Mouse (Mus musculus): ENCODE data around the gene Foxf2.

- TF ChIP-seq CTCF (IDR thresholded peaks at IDR 0.05; ENCODE audit: control insufficient read depth, insufficient read depth, insufficient replicate concordance, low read depth, low read length) (no peak), POLR2A (IDR thresholded peaks at IDR 0.05; ENCODE audit: control insufficient read depth, low read depth, low read length) (no peak)
Observed at GRCm38 (mm10) chr13:31614724-31615465, 10.7 kb upstream of the Foxf2 start.

Data from testis, adult 2 months (tissue).